Mouse (Mus musculus) small intestine, adult 2 months (tissue): ENCODE measurements around the gene Rasgrp2. TPM values are rescaled to one million over a fixed set of nuclear protein-coding genes. Genes with fewer than 3 reads are reported as not detected.
A peak's percentile ranks its signal among the peaks of the same experiment; 100 is the strongest.

ENCODE experiments used
- H3K27ac ChIP-seq: fragments of 200-500 bp; 2 replicates; pipeline ENCODE4 v1.5.1; 2012; ENCODE audit warnings: low read depth, low read length, control low read depth, inconsistent platforms; ENCODE audit not compliant: insufficient read depth
- H3K27me3 ChIP-seq: fragments of 200-500 bp; 2 replicates; pipeline ENCODE4 v1.6.1; 2012; ENCODE audit warnings: mild to moderate bottlenecking, moderate library complexity, low read length, inconsistent platforms; ENCODE audit not compliant: control insufficient read depth, insufficient read depth
- H3K36me3 ChIP-seq: fragments of 200-500 bp; 2 replicates; pipeline ENCODE4 v1.6.1; 2012; ENCODE audit warnings: mild to moderate bottlenecking, low read length, control low read depth, inconsistent platforms; ENCODE audit not compliant: control insufficient read depth, insufficient read depth
- H3K4me1 ChIP-seq: fragments of 200-500 bp; 2 replicates; pipeline ENCODE4 v1.6.1; 2012; ENCODE audit warnings: low read length, inconsistent platforms, mixed read lengths; ENCODE audit not compliant: control insufficient read depth, insufficient read depth, insufficient read length
- H3K4me3 ChIP-seq: fragments of 200-500 bp; 2 replicates; pipeline ENCODE4 v1.5.1; 2012; ENCODE audit warnings: low read depth, mild to moderate bottlenecking, control low read depth, inconsistent platforms, low read length, moderate library complexity
- CTCF ChIP-seq: fragments of 200-500 bp; IDR thresholded peaks from 2 replicates; pipeline ENCODE4 v1.5.1; 2012; ENCODE audit warnings: low read depth, mild to moderate bottlenecking, control low read depth, inconsistent platforms, low read length, moderate library complexity, mixed read lengths; ENCODE audit not compliant: insufficient replicate concordance, insufficient read length; ENCODE audit errors: extremely low read depth
- POLR2A ChIP-seq: fragments of 200-500 bp; IDR thresholded peaks from 2 replicates; pipeline ENCODE4 v1.6.1; 2012; ENCODE audit warnings: low read depth, mild to moderate bottlenecking, control low read depth, inconsistent platforms, low read length, moderate library complexity
- WGBS: fragments of 180-500 bp; shearing (Covaris S2); methylation state at CpG from one replicate; pipeline ENCODE4 v1.1.7; 2018; 5-methylcytosine and 5-hydroxymethylcytosine counted together
- polyA plus RNA-seq: library from polyadenylated mRNA; depleted of rRNA; stranded (reverse); fragments of >200 nt; gene quantifications from 2 replicates; pipeline ENCODE4 v1.2.3, GENCODE M21; 2012; rRNA removed

Rasgrp2 gene
- polyA plus RNA-seq: 38.3 and 40.9 TPM in 2 replicates

GRCm38 (mm10) chr19:6399285-6400095 is at the start of gene Rasgrp2:
Rasgrp2 (plus strand) TSS chr19:6399340.
- 2% methylated on average over 86 of the region's 87 CpGs for WGBS

GRCm38 (mm10) chr19:6351431-6352106 is 47.6 kb upstream of the Rasgrp2 start:
- no peak overlapping the region for H3K4me3 ChIP-seq
- H3K27ac ChIP-seq: no peak overlapping the region
- TF ChIP-seq CTCF (no peak), POLR2A (no peak)
- no peaks in the 10 kb centered on the region for H3K27me3 ChIP-seq
- WGBS: 69% methylated on average over 14 of the region's 14 CpGs
- peaks cover 5% of the 10 kb centered on the region; the same call in 1 of the 2 replicates for H3K36me3 ChIP-seq
- H3K4me1 ChIP-seq: no peaks in the 10 kb centered on the region

More at GRCm38 (mm10) chr19:6399285-6400095, at the start of gene Rasgrp2:
- Histone ChIP-seq H3K27me3 (peaks cover 30% of the 10 kb centered on the region), H3K36me3 (no peaks in the 10 kb centered on the region), H3K4me1 (peaks cover 11% of the 10 kb centered on the region), H3K4me3 (peak within 1 kb of the TSS; percentile 71), H3K27ac (peak within 1 kb of the TSS; percentile 35)
- no peak for TF ChIP-seq CTCF
- no peak for TF ChIP-seq POLR2A

GRCm38 (mm10) chr19:6352107-6352505 is 47.0 kb upstream of the Rasgrp2 start:
- WGBS: 80% methylated on average over 2 of the region's 2 CpGs
- Histone ChIP-seq H3K4me1 (no peaks in the 10 kb centered on the region), H3K36me3 (peaks cover 3% of the 10 kb centered on the region; the same call in 1 of the 2 replicates), H3K4me3 (no peak overlapping the region), H3K27ac (no peak overlapping the region), H3K27me3 (no peaks in the 10 kb centered on the region)
- TF ChIP-seq CTCF: no peak
- no peak for TF ChIP-seq POLR2A

DNA sequence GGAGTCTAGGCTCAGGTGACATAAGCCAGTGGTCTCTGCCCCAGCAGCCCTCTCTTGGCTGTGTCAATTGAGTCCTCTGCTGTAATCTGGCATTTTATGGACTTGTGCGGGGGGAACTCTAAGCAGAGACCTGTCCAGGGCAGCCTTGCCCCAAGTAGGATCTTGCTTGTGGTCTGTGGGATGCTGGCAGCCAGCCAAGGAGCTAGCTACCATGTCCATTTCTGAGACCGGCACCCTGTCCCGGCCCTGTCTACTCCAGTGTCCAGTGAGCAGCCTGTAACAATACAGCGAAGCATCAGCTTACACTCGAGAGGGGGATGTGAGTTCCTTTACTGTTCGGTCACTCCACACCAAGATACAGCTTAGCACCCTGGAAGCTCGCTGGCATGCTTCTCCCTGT is 45.1 kb upstream of the Rasgrp2 start:
- Histone ChIP-seq H3K27me3 (no peaks in the 10 kb centered on the region), H3K36me3 (peaks cover 4% of the 10 kb centered on the region; the same call in 1 of the 2 replicates), H3K4me3 (no peak overlapping the region), H3K27ac (no peak overlapping the region), H3K4me1 (no peaks in the 10 kb centered on the region)
- TF ChIP-seq POLR2A (no peak), CTCF (no peak)
- WGBS: 91% methylated on average over 7 of the region's 7 CpGs

- H3K27ac ChIP-seq: no peak overlapping the region
- H3K4me1 ChIP-seq: no peaks in the 10 kb centered on the region; the same call in 1 of the 2 replicates
- no peak overlapping the region for H3K4me3 ChIP-seq
- WGBS: 97% methylated on average over 3 of the region's 3 CpGs
- no peak for TF ChIP-seq CTCF
- TF ChIP-seq POLR2A: no peak
- H3K36me3 ChIP-seq: peaks cover 12% of the 10 kb centered on the region
- no peaks in the 10 kb centered on the region for H3K27me3 ChIP-seq
Measured at GRCm38 (mm10) chr19:6361291-6361690, 37.8 kb upstream of the Rasgrp2 start.

GRCm38 (mm10) chr19:6363091-6363410 is 36.1 kb upstream of the Rasgrp2 start:
- Histone ChIP-seq H3K27me3 (no peaks in the 10 kb centered on the region), H3K4me3 (peak overlapping the region; percentile 19), H3K4me1 (no peaks in the 10 kb centered on the region; the same call in 1 of the 2 replicates), H3K27ac (peak overlapping the region; percentile 91), H3K36me3 (peaks cover 25% of the 10 kb centered on the region)
- TF ChIP-seq CTCF: no peak
- no peak for TF ChIP-seq POLR2A
- under 1% methylated on average over 11 of the region's 11 CpGs for WGBS
